Mouse (Mus musculus): ENCODE data around the gene 1700001O22Rik. TPM values are rescaled to one million over a fixed set of nuclear protein-coding genes. Genes with fewer than 3 reads are reported as not detected.

1700001O22Rik gene
- polyA plus RNA-seq, 1 experiment: not detected

- no peak for TF ChIP-seq GATA1 (IDR thresholded peaks at IDR 0.05; ENCODE audit: low read length)
Observed at GRCm38 (mm10) chr2:30772581-30773312, 30.7 kb downstream of the 1700001O22Rik start.

GRCm38 (mm10) chr2:30771806-30772460 lies 31.5 kb downstream of the 1700001O22Rik start:
- TF ChIP-seq GATA1 (IDR thresholded peaks at IDR 0.05; ENCODE audit: low read length): peak; percentile 83

GRCm38 (mm10) chr2:30771368-30771805 lies 32.1 kb downstream of the 1700001O22Rik start:
- no peak for TF ChIP-seq GATA1 (IDR thresholded peaks at IDR 0.05; ENCODE audit: low read length)

- no peak for TF ChIP-seq GATA1 (IDR thresholded peaks at IDR 0.05; ENCODE audit: low read length)
Observed at GRCm38 (mm10) chr2:30769187-30769586, 34.3 kb downstream of the 1700001O22Rik start.

- TF ChIP-seq GATA1 (IDR thresholded peaks at IDR 0.05; ENCODE audit: low read length): no peak
Observed at GRCm38 (mm10) chr2:30768529-30768928, 34.9 kb downstream of the 1700001O22Rik start.

- TF ChIP-seq GATA1 (IDR thresholded peaks at IDR 0.05; ENCODE audit: low read length): no peak
Observed at GRCm38 (mm10) chr2:30767626-30768240, 35.7 kb downstream of the 1700001O22Rik start.

GRCm38 (mm10) chr2:30766446-30766845 lies 37.0 kb downstream of the 1700001O22Rik start:
- TF ChIP-seq GATA1 (IDR thresholded peaks at IDR 0.05; ENCODE audit: low read length): no peak

GRCm38 (mm10) chr2:30760706-30761105 lies 42.8 kb downstream of the 1700001O22Rik start:
- no peak for TF ChIP-seq GATA1 (IDR thresholded peaks at IDR 0.05; ENCODE audit: low read length)

- TF ChIP-seq GATA1 (IDR thresholded peaks at IDR 0.05; ENCODE audit: low read length): no peak
Observed at GRCm38 (mm10) chr2:30759858-30760547, 43.5 kb downstream of the 1700001O22Rik start.

GRCm38 (mm10) chr2:30759442-30759841 lies 44.0 kb downstream of the 1700001O22Rik start:
- TF ChIP-seq GATA1 (IDR thresholded peaks at IDR 0.05; ENCODE audit: low read length): no peak

GRCm38 (mm10) chr2:30759088-30759374 lies 44.4 kb downstream of the 1700001O22Rik start:
- no peak for TF ChIP-seq GATA1 (IDR thresholded peaks at IDR 0.05; ENCODE audit: low read length)

- no peak for TF ChIP-seq GATA1 (IDR thresholded peaks at IDR 0.05; ENCODE audit: low read length)
Observed at GRCm38 (mm10) chr2:30758341-30759087, 44.9 kb downstream of the 1700001O22Rik start.

GRCm38 (mm10) chr2:30756962-30757715 lies 46.3 kb downstream of the 1700001O22Rik start:
- no peak for TF ChIP-seq GATA1 (IDR thresholded peaks at IDR 0.05; ENCODE audit: low read length)

GRCm38 (mm10) chr2:30755985-30756765 lies 47.3 kb downstream of the 1700001O22Rik start:
- TF ChIP-seq GATA1 (IDR thresholded peaks at IDR 0.05; ENCODE audit: low read length): no peak
